Mouse (Mus musculus): Measurements from ENCODE around the gene Micu1.

GRCm38 (mm10) chr10:59848079-59848877, 146.0 kb downstream of the Micu1 start:
- TF ChIP-seq CTCF (IDR thresholded peaks at IDR 0.05; ENCODE audit: low read depth) (no peak), EP300 (optimal IDR thresholded peaks at IDR 0.05) (no peak)

Measured in stomach, postnatal 0 days (tissue).